Mouse (Mus musculus) layer of hippocampus, adult 8-10 months (tissue): ENCODE results near the gene Sdr39u1. TPM values are rescaled to one million over a fixed set of nuclear protein-coding genes. Genes with fewer than 3 reads are reported as not detected.

Source experiments
- DNase-seq, 2 experiments: peaks; one replicate each; pipeline ENCODE4 v3.0.0; 2022; ENCODE audit warnings: low spot score in 2 of 2
- total RNA-seq, 4 experiments: library from RNA; stranded (reverse); gene quantifications; 2 replicates each; pipeline ENCODE4 v1.2.4; 2022

The Sdr39u1 gene
- total RNA-seq: 10 to 100 TPM; 66.0 to 86.3 (median 78.8) TPM

DNA sequence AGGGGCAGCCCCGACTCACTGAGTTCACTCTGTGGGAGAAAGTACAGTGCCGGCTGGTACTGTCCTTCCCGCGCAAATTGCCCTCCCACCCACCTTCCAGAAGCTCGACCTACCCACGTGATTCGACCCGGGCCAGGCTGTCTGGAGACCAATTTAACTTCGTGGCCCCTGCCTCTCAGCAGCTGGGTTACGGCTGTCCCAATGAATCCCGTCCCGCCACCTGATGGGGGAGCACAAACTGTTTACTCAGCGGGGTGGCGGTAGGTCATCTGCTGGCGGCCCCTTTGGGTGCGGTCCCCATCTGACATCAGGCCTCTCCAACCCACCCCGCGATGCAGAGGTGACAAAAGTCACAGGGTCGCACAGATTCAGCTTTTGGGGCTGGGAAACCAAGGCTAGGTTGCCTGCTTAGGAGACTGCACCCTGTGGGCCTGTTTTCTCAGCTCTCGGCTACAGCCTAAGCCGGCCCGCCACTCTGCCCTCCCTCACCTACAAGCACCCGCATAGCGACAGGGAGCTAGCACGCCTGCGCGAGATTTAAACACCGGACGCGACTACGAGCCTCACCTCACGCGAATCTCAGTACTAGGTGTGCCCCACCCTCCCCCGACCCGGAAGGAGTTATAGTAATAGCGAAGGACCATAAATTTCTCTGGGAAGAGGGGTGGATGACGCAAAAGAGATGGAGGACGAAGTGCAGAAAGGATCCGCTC lies at the start of gene Sdr39u1:
Gene Sdr39u1, minus strand, starts transcription at position 593 of the 713 bp plus-strand sequence.
- peak; percentile 83 to 87 for DNase-seq

DNA sequence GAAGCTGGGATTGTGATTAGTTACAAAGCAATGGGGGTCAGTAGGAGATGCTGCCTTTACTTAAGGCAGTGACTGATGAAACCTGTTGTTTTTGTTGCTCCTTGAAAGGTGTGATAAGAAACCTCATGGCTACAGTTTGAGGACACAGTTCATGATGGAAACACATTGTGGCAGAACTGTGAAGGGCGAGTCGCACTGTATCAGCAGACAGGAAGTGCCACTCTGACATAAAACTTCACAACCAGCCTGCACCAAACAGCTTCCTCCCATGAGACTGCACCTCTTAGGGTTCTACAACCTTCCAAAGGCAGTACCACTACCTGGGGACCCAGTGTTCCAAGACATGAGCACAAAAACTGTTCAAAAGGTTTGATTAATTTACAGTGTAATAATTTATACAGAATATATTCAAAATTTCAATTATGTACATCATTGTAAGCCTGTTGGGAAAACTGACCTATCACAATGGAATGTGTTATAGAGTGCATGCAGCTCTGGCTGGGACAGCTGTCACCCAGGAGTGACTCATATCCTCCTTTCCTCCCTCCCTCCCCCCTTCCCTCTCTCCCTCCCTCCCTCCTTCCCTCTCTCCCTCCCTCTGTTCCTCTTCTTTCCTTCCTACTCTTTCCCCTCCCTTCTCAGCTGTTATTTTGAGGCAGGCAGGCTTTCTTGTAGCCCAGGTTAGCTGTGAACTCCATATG lies 46.3 kb upstream of the Sdr39u1 start:
- no peak for DNase-seq

DNA sequence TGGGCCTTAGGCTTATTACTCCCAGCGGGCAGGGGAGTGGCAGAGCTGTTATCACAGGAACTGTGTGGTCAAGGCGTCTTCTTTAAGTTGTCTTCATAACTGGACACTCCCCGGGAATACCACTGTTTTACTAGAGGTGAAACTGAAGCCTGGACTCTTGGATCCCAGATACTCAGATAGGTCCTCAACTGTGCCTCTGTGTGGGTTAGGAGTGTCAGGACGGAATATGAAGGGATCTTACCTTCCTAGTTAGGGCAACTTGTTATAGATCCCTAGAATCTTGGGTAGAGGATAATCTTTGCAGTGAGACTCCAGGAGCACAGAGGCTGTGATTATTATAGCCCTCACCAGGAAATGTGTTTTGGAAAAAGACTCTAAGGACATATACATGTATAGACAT lies 44.5 kb upstream of the Sdr39u1 start, which contains the start of gene Cma1:
Gene Cma1, minus strand, starts transcription at position 101 of the 400 bp plus-strand sequence.
- no peak for DNase-seq

DNA sequence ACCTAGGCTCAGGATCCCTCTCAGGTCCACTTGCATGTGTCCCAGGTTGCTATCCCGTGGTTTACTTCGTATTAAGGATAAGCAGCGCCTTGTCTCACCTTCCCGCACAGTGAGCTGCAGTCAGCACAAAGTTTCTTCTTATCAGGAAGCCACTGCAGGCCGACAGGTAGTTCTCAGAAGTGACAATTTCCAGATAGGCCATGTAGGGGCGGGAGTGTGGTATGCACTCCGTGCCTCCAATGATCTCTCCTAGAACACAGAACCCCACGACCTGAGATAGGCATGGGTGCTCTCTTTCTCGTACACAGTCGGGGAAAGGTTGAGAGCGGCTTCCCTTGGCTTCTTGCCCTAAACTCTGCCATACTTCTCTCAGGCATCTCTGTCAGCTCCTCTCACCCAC lies 43.5 kb upstream of the Sdr39u1 start:
- no peak for DNase-seq

DNA sequence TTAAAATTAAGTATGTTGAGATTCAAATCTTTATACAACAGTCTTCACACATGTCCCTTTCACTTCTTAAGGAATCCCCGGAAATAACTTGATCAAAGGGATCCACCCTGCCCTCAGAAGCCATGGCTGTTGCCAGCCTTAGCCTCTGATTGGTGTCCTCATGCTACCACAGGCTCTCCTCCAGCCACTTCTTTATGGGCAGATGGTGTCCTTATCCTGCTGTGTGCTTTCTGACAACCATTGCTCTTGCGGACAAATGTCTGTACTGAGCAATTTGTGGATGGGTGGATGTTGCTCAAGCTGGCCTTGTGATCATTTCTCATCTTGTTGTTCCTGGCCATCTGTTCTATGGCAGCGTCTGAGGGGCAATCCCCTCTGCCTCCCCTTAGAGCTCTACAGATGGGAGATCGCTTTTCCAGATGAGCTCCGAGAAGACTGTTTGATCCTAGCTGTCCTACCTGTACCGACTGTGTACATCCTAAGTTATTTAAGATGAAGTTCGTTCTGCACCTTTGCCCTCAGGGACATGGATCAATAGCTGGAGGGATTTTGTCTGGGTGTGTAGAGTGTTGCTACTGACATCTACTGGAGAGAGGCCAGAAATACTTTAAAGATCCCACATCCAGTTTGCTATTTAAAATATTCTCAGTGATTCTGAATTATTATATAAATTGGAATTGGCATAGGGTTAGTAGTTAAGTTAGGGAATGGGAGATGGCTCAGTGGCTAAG lies 40.1 kb upstream of the Sdr39u1 start:
- DNase-seq: no peak

DNA sequence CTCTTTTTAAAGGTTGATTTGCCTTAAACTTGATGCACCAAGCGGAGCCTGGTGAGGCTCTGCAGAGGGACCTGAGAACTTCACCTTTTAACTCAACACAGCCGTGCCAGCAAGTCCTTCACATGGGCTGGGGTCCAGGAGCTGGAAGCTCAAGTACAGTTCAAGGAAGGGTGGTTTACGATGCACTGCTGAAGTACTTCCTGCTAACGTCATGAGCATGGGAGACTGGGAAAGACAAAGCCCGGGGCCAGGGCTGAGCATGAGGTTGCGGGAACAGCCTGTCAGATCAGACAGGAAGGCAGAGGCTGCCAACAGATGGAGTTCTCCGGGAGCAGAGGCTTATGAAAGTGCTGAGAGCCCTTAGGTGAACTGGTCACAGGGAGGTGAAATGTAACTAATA lies 33.5 kb upstream of the Sdr39u1 start:
- no peak for DNase-seq

DNA sequence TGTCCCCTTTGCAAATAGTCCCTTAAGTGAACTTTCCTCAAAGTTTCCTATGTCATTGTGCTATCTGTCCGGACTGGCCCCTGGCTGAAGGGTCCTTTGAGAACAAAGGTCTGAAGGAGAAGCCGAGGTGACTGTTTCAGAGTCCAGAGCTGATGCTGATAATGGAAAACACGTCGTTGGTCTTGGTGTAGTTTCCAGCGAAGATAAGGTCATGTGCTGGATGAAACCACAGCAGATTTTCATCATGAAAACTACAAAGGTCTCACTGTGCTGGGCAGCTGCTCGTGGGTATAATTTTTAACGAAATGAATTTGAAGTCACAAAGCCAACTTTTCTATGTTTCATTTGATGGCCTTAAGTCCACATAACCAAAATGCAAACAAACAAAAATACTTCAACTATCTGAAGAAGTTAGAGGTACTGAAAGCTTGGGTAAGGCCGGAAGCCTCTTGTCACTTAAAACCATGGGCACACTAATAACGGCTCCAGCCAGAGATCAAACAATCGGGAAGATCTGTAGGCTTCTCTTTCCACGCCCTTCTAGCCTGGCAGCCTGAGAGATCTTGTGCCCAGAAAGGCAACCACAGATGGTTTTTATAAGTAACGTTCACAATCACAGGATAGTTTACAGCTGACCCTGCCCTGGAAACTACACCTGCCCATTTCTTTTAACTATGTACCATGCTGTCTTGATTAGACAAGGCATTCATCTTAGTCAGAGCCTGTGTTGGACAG lies 29.3 kb upstream of the Sdr39u1 start:
- no peak for DNase-seq

DNA sequence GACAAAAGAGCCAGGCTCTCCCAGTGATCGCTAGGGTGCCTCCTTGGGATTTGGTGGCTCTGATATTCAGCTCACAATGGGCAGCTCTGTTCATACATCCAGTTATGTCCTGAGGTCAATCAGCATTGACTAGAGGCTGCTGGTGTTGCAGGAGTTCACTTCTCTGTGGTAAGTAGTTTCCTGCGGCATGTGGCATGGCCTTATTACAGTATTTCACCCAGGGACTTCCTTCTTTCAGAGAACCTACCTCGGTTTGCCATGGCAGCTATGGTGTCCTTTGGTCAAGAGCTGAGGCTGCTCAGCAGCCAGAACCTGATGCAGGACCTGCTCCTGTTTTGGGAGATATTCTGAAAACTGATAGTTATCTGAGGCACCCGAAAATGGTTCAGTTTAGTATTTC lies 26.8 kb upstream of the Sdr39u1 start:
- no peak for DNase-seq

DNA sequence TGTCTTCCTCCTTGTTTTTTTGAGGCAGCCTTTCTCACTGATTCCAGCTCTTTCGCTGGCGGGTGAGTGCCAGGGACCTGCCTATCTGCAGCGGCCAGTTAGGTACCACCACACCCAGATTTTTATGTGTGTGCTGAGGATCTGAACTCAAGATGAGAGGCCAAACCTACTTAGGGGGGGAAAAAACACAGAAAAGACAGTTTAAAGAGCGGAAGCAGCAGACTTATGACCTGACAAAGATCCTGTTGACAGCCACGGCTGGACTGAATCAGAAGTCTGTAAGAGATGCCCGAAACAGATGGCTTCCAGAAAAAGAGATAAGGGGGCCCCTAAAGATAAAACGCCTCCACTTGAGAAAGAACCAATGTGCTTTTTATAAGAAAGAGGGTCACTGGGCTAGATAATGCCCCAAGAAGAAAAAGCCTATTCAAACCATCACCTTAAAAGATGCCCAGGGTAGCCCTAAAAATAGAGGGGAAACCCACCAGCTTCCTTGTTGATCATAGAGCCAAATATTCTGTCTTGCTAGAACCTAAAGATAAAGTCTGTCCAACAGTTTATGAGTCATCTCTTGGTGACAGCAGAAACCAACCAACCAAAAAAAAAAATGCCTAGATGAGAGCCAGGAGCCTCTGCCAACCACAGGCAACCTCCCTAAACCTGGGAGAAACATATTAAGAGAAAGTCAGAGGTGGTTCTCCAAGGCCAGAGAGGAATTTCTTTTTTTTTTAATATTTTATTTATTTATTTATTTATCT lies 22.6 kb upstream of the Sdr39u1 start:
- DNase-seq: no peak

DNA sequence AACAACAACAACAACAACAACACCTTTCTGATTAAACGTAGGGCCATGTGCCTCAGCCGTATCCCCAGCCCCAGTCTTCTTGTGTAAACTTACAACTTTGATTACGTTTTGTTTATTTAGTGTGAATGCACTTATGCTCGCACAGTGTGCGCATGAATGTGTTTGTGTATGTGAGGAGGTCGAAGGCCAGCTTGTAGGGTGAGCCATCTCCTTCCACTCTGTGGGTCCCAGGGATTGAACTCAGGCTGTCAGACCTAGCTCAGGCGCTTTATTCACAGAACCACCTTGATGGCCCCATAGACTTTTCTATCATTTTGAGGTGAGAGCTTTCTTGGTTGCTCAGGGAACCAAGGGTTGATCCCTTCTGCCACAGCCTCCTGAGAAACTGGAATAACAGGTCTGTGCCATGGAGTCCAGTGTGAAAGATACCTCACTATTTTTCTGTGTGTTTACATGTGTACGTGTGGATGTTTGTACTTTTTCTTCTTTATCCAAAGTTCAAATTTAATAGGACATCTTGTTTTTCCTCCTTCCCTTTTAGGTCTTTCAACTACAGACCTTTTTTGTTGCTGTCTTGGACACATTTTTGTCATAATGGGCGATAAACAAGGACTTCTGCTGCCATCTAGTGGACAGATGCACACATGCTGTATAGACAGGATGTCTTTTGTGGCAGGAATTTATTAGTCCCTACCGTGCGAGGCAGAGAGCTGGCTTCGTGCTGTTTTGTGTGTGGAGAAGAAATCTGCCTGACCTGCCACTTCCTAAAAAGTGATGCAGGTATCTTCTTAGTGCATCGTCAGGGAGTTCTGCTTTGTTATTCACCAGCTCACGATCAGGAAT lies 18.4 kb upstream of the Sdr39u1 start:
- DNase-seq: peak; percentile 48 to 84

DNA sequence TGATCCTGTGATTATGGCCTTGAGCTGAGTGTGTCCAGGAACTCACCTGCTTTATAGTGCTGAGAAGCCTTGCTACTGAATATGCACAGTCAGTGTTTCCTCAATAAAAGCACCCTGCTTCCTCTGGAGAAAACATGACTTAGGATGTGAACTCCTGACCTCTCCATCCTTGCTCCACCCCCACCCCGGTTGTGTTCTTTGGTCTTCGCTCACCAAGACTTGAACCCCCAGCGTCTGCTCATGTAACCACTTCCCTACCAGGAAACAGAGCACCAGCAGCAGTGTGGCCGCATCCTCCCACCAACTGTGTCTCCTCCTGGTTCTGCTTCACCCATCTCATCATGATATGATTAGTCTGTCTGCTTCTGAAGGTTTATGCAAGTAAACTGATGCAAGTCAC lies 13.3 kb upstream of the Sdr39u1 start:
- no peak for DNase-seq

DNA sequence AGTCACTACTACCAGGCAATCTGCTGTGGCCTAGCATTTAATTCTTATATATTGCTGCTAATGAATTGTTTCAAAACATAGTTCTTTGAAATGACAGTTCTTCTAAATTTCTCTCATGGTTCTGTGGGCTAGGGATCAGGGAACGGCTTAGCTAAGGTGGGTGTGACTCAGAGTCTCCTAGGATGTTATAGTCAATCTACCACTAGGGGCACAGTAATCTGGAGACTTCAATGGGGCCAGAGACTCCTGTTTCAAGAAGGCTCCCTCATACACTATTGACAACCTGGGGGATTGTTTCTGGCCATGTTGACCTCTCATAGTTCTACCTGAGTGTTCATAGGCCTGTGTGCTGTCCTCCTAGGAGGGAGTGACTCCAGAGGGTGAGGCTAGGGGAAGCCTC lies 5.4 kb upstream of the Sdr39u1 start:
- no peak for DNase-seq

DNA sequence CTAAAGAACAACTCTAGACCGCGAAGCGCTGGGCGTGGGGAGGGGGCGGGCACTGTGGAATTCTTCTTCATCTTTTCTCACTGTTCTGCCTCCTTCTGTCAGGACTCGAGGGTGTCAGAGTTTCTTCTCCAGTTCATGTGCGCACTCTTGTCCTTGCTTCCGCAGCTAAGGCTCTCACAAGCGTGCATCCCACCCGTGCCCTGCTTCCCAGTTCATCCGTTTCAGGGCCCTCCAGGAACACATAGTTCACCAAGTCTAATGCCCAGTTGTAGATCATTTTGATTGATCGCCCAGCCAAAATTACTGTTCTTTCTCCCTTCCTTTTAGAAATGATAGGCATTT lies 292 bp upstream of the Sdr39u1 start:
- DNase-seq: no peak

DNA sequence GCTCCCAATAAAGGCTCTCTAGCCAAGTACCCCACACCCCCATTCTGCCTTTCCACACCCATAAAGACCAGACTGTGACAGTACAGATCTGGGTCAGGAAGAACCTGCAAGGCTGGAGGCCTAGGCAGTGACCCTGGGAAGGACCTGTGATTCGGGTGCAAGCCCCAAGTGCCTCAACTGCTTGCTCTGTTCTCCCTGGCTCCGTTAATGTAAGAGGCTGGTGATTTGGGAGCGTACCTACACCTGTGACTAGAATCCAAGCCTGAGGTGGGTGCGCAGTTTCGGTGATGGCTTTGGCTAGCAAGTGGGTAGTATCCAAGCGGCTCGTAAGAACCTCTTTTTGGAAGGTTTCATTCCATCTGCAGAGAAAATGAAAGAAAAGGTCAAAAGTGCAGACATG lies 1.1 kb downstream of the Sdr39u1 start:
- DNase-seq: no peak

DNA sequence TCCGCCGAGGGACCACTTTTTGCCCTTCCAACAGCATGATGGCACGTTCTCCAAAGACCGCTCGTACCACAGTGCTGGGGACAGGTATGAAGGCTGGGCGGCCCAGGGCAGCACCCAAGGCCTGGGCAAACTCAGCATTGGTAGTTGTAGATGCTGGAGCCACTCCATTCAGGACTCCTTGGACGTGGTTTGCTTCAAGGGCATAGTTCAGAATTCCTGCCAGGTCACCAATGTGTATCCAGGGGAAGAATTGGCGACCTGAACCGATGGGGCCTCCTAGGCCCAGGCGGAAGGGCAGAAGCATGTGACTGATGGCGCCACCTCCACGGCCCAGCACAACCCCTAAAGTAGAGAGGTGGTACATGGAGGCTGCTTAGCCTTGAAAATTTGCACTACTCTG lies 2.4 kb downstream of the Sdr39u1 start:
- no peak for DNase-seq

DNA sequence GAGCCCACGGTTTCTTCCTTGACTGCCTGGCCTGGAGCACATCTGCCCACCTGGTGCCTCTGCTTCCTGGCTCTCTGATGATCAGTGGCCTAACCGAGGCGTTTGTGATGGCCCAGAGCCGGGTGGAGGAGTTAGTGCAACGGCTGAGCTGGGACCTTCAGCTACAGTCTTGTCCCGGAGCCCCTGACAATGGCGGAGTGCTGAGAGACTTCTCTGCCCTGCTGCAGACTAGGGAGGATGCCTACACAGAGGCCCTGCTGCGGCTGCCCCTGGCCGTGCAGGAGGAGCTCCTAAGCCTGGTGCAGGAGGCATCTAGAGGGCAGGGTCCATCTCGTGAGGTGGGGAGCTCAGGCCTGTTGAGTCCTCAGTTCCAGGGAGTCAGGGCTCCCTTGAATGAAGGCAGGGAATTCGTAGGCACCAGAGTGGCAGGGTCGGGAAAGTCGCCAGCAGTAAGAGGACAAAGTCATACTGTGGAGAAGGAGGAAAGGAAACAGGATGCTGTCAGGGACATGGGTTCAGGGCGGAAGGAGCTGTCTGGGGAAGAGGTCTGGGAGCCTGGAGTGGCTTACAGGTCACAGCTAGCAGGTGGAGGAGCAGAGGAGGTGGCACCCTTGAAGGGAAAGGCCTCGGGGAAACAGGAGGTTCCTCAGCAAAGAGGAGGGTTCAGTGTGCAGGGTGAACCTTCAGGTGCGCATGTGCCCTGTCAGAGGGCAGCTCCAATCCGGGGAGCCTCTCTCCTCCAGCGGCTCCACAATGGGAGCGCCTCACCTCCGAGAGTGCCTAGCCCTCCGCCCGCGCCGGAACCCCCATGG lies 13.3 kb downstream of the Sdr39u1 start:
- DNase-seq: no peak

DNA sequence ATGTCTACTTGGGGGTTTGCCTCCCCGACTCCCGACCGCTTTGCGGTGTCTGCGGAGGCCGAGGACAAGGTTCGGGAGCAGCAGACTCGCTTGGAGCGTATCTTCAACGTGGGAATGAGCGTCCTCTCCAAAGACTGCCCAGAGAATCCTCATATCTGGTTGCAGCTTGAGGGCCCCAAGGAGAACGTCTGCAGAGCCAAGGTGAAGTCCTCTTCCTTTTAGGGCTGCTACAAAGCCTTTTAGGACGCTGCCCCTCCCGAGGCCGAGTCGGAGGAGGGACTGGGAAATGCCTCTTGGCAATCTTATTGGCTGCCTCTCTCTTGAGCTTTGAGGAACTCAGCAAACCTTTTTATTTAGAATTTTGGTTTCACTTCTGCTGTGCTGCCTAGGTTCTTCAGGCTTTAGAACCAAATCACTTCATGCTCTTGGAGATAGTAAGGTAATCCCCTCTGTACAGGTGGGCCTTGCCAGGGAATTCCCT lies 14.3 kb downstream of the Sdr39u1 start:
- DNase-seq: no peak

DNA sequence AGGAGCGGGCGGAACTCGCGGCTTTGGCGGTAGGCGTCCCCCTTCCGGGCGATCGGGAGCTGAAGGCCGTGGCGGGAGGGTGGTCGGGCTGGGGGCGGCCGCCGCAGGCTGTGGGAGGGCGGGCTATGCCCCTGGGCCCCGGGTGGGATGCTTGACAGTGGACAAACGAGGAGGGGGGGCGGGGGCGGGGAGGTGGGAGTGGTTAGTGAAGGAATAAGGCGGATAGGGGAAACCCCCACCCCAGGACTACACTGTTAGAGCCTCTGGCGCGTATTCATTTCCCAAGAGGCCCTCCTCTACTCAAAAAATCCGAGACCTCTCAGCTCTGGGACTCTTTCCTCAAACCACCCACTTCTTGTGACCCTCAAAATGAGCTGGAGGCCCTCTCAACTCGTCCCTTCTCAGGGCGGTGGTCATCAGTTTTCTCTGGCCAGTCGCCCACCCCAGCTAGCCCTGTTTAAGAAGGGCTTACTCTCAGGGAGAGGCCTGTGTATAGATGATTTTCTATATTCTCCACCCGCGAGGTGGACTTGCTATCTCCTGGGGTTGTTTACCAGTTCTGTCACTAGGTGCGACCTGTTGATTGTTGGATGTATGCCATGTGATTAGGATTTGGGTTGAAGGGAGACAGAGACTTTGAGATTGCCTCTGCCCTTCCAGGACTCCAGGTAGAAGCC lies 14.8 kb downstream of the Sdr39u1 start:
- no peak for DNase-seq

DNA sequence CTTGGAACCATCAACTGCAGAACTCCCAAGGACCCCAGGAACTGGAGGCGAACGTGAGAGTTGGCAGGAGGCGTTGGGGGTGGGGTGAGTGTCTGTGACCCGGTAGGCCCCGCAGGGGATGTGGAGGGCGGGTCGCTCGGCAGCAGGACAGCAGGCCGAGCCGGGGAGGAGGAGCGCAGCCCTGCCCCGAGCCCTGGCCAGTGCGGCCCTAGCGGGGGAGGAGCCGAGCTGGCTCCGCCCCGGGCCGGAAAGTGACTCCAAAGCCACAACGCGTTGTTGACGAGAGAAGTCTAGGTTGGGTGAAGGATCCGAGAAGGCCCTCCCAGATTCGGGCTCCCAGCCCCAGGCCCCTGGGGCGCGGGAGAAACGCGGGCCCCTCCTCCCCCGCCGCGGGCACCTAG lies 15.4 kb downstream of the Sdr39u1 start, which contains the start of gene Khnyn:
Gene Khnyn, plus strand, starts transcription at position 235 of the 401 bp plus-strand sequence.
- DNase-seq: peak; percentile 72 to 75
